Mouse (Mus musculus) limb, embryonic 15.5 days (tissue): ENCODE data around the gene Agbl5. TPM values are rescaled to one million over a fixed set of nuclear protein-coding genes. Genes with fewer than 3 reads are reported as not detected.

ENCODE experiments used
- ATAC-seq: fragments of 200-750 bp; cut with Nextera tagmentation; 2 replicates; pipeline ENCODE4 v1.8.0; 2017; ENCODE audit warnings: low read depth, moderate TSS enrichment; ENCODE audit not compliant: insufficient number of reproducible peaks, low FRiP score, low TSS enrichment
- H3K27ac ChIP-seq: fragments of 300-500 bp; sonication (generic); 2 replicates; pipeline ENCODE4 v1.5.1; 2015; ENCODE audit warnings: moderate library complexity, mild to moderate bottlenecking, inconsistent platforms
- H3K27me3 ChIP-seq: fragments of 300-500 bp; sonication (generic); 2 replicates; pipeline ENCODE4 v1.6.1; 2015; ENCODE audit warnings: inconsistent platforms
- H3K36me3 ChIP-seq: fragments of 300-500 bp; sonication (generic); 2 replicates; pipeline ENCODE4 v1.6.1; 2015; ENCODE audit warnings: inconsistent platforms
- H3K4me1 ChIP-seq: fragments of 300-500 bp; sonication (generic); 2 replicates; pipeline ENCODE4 v1.6.1; 2015; ENCODE audit warnings: inconsistent platforms
- H3K4me2 ChIP-seq: fragments of 300-500 bp; sonication (generic); 2 replicates; pipeline ENCODE4 v1.6.1; 2015; ENCODE audit warnings: mild to moderate bottlenecking, inconsistent platforms
- H3K4me3 ChIP-seq: fragments of 300-500 bp; sonication (generic); 2 replicates; pipeline ENCODE4 v1.5.1; 2015; ENCODE audit warnings: mild to moderate bottlenecking, inconsistent platforms
- H3K9ac ChIP-seq: fragments of 300-500 bp; sonication (generic); 2 replicates; pipeline ENCODE4 v1.6.1; 2015; ENCODE audit warnings: inconsistent platforms
- H3K9me3 ChIP-seq: fragments of 300-500 bp; sonication (generic); 2 replicates; pipeline ENCODE4 v1.6.1; 2016; ENCODE audit warnings: inconsistent platforms
- WGBS: fragments of 180-500 bp; shearing (Covaris S2); methylation state at CpG from one replicate; pipeline ENCODE4 v1.1.7; 2015; 5-methylcytosine and 5-hydroxymethylcytosine counted together
- polyA plus RNA-seq: library from polyadenylated mRNA; unstranded; fragments of >200 nt; fragmentation: Nextera tagmentation; extraction: Ambion mirVana; gene quantifications from 2 replicates; pipeline ENCODE4 v1.2.1, GENCODE M21; 2015

Agbl5 gene
- polyA plus RNA-seq, 1 experiment from 2014 or later, result 21.9 TPM

DNA sequence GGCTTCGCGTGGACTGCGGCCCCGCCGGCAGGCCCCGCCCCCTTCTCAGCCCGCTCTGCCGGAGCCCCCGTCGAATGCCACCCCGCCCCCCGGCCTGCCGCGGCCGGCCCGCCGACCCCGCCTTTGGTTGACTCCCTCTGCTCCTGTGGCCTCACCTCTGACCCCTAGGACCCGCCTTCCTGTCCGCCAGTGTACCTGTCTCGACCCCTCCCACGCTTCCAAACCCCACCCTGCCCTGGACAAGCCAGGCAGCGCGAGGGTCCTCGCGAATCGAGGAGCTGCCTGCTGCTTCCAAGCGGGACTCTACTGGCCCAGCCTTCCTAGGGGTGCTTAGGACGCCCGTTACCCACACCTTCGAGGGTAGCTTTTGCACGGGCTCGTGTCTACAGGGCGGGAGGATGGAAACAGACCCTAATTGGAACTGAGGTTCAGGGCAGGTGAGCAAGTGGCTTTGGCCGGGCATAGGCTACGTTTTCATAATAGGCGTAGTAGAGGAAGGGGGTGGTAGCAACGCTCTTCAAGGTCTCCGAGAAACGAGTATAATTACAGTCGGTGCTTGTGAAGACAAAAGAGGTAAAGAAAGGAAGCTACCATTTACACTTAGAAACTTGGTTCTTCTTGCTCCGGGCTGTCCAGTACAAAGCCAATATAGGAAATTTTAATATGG lies 727 bp downstream of the Agbl5 start:
- ATAC-seq, result peak; percentile 57

DNA sequence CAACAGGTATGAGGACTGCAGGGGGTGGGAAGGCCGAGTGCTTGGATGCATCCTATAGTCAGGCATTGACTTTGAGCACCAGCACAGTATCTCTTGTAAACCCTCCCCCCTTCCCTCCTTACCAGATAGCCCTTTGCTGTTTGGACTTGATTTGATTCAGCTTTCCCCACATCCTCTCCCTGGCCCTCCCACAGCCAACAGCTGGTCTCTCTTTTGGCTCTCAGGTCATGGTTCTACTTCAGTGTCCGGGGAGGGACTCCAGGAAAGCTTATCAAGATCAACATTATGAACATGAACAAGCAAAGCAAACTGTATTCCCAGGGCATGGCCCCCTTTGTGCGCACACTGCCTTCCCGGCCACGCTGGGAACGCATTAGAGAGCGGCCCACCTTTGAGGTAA lies 1.9 kb downstream of the Agbl5 start:
- 78% methylated on average over 7 of the region's 7 CpGs for WGBS
- peaks cover 45% of the 10 kb centered on the region for H3K36me3 ChIP-seq
- 0 out of 2 replicates have a peak overlapping the region, but pooled peaks have one; percentile 28 for H3K9ac ChIP-seq
- no peak for ATAC-seq
- peaks cover 20% of the 10 kb centered on the region for H3K4me1 ChIP-seq
- no peaks in the 10 kb centered on the region for H3K27me3 ChIP-seq
- H3K4me3 ChIP-seq, result peak overlapping the region; percentile 81
- peak overlapping the region; percentile 72 for H3K4me2 ChIP-seq
- H3K9me3 ChIP-seq, result no peaks in the 10 kb centered on the region
- H3K27ac ChIP-seq, result peak overlapping the region; percentile 99

More for the DNA sequence above, 727 bp downstream of the Agbl5 start:
- Histone ChIP-seq H3K4me3 (peak overlapping the region; percentile 81), H3K27ac (peak overlapping the region; percentile 99), H3K9ac (peak overlapping the region; percentile 71), H3K27me3 (no peaks in the 10 kb centered on the region), H3K36me3 (peaks cover 33% of the 10 kb centered on the region), H3K4me2 (peak overlapping the region; percentile 72), H3K4me1 (peaks cover 20% of the 10 kb centered on the region), H3K9me3 (no peaks in the 10 kb centered on the region)
- under 1% methylated on average over 42 of the region's 42 CpGs for WGBS

DNA sequence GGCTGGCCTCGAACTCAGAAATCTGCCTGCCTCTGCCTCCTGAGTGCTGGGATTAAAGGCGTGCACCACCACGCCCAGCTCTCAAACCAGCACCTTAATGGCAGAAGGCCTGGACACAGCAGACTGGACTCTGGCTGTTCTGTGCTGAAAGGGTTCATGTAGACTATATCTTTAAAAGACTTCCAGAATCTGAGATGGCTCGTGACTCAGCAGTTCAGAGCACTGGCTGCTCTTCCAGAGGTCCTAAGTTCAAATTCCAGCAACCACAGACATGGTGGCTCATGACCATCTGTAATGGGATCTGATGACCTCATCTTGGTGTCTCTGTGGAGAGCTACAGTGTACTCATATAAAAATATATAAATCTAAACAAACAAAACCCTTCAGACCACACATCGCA lies 13.4 kb downstream of the Agbl5 start:
- no peak overlapping the region for H3K4me3 ChIP-seq
- H3K4me1 ChIP-seq, result peaks cover 19% of the 10 kb centered on the region
- peaks cover 78% of the 10 kb centered on the region for H3K36me3 ChIP-seq
- no peak overlapping the region for H3K4me2 ChIP-seq
- H3K27ac ChIP-seq, result no peak overlapping the region; the same call in 1 of the 2 replicates
- no peak for ATAC-seq
- H3K9ac ChIP-seq, result no peak overlapping the region
- 92% methylated on average over 5 of the region's 5 CpGs for WGBS
- no peaks in the 10 kb centered on the region for H3K9me3 ChIP-seq
- H3K27me3 ChIP-seq, result no peaks in the 10 kb centered on the region

DNA sequence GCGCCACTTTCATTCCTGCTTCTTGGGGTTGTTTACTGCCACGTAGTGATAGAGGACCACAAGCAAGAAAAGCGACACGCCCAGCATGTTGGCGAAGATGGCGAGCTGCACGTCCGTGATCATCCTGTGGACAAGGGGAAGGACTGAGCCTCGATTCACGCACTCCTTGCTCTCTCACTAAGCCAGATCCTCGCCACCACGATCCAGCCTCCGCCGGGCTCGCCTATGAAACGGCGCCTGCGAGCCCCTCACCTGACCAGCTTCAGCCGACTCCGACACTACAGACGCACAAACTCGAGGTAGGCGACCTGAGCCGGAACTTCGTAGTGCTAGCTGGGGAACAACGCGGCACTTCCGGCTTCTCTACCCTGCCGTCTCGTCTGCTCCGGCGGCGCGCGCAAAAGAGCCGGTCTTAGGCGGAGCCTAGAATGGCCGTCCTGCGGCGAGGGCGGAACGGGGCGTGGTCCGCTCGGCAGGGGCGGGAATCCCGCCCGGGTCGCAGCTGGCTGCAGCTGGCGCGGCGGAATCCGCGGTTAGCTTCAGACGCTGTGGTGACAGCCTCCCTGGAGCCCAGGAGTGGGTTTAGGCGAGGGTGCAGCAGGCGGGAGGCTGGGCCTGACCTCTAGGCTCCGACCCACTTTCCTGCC lies 19.0 kb downstream of the Agbl5 start, which contains the start of gene Ost4:
TSS of gene Ost4 (minus strand) at position 376 of the 647 bp plus-strand sequence.
- Histone ChIP-seq H3K4me2 (peak within 1 kb of the TSS; percentile 78), H3K4me3 (peak within 1 kb of the TSS; percentile 75), H3K4me1 (peaks cover 56% of the 10 kb centered on the region), H3K36me3 (peaks cover 36% of the 10 kb centered on the region), H3K27me3 (no peaks in the 10 kb centered on the region), H3K9ac (peak within 1 kb of the TSS; percentile 73), H3K9me3 (no peaks in the 10 kb centered on the region), H3K27ac (peak within 1 kb of the TSS; percentile 97)
- peak; percentile 92 for ATAC-seq
- WGBS, result under 1% methylated on average over 58 of the region's 58 CpGs

DNA sequence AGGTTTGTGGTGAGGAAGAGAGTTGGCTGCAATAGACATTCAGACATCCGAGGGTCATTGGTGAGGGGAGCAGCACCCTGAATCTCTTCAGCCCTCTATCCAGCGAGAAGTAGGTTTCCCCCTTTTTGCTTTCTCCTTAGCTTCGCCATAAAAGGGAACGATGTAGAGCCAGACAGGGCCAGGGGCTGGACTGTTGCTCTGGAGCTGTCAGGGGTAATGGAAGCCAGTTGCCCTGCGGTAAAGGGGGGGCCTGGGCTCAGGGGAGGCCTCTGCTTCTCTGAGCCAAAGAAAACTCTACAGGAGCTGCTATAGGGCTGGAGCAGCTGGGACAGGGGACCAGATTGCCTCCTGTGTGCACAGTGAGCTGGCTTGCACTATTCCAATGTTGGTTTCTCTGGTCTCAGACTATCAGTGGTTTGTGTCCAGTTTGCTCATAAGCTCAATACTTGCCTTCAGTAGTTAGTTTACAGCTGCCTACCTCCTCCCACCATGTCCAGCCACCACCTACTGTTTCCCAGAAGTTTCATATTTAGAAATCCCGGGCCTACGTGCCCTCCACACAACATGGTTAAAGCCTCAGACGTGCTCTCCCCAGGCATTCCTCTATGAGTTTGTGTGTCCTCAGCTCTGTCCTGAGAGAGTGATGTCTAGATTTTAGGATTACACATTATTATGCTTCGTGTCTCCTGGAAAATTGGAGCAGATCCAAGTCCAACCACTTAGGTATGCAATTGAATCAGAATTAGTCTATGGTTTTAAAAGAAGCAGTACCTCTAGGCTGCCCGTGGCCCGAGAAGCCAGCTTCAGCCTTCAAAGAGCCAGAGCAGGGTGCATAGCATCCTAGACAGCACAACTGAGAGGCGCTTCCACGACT lies 20.2 kb downstream of the Agbl5 start:
- peak; percentile 46 for ATAC-seq

DNA sequence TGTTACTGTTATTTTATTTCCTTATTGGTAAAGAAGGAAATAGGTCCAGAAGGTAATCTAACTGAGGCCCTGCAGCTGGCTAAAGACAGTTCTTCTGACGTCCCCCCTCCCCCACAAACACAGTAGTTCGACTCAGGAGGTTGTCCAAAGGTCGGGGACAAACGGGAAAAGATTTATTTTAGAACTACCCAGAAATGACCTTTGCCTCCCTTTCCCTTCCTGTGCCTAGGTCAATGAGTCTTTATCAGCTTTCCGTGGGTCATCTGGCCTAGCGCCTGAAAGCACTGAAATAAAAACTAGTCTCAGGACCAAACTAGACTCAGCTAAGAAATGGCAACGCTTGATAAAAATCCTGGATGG lies 20.8 kb downstream of the Agbl5 start:
- ATAC-seq, result no peak
- H3K4me3 ChIP-seq, result no peak overlapping the region
- peak overlapping the region; percentile 97 for H3K27ac ChIP-seq
- 23% methylated on average over 7 of the region's 7 CpGs for WGBS
- H3K4me1 ChIP-seq, result peaks cover 67% of the 10 kb centered on the region
- peak overlapping the region; percentile 11; the same call in 1 of the 2 replicates for H3K9ac ChIP-seq
- no peaks in the 10 kb centered on the region for H3K9me3 ChIP-seq
- H3K4me2 ChIP-seq, result peak overlapping the region; percentile 78; the same call in 1 of the 2 replicates
- H3K27me3 ChIP-seq, result no peaks in the 10 kb centered on the region
- H3K36me3 ChIP-seq, result peaks cover 20% of the 10 kb centered on the region

More for the DNA sequence above, 20.2 kb downstream of the Agbl5 start:
- Histone ChIP-seq H3K4me2 (peak overlapping the region; percentile 78), H3K4me1 (peaks cover 64% of the 10 kb centered on the region), H3K36me3 (peaks cover 27% of the 10 kb centered on the region), H3K27ac (peak overlapping the region; percentile 97), H3K9ac (peak overlapping the region; percentile 60), H3K27me3 (no peaks in the 10 kb centered on the region), H3K9me3 (no peaks in the 10 kb centered on the region), H3K4me3 (peak overlapping the region; percentile 75)
- WGBS, result 17% methylated on average over 13 of the region's 13 CpGs

DNA sequence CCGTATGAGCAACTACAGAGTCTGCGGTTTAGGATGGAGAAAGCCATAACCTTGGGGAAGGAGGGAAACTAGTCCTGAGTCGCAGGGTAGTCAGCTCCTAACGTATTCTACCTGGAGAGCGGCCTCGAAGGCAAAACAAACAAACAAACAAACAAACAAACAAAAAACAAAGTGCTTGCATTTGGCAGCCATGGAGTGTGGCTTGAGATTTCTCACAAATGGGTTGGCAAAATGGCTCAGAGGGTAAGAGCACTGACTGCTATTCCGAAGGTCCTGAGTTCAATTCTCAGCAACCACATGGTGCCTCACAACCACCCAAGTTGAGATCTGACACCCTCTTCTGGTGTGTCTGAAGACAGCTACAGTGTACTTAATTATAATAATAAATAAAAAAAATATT lies 21.4 kb downstream of the Agbl5 start:
- no peaks in the 10 kb centered on the region for H3K27me3 ChIP-seq
- peaks cover 15% of the 10 kb centered on the region for H3K36me3 ChIP-seq
- no peak for ATAC-seq
- H3K4me2 ChIP-seq, result no peak overlapping the region
- H3K4me3 ChIP-seq, result no peak overlapping the region
- WGBS, result 78% methylated on average over 7 of the region's 7 CpGs
- H3K27ac ChIP-seq, result peak overlapping the region; percentile 97
- H3K9me3 ChIP-seq, result no peaks in the 10 kb centered on the region
- peaks cover 73% of the 10 kb centered on the region for H3K4me1 ChIP-seq
- H3K9ac ChIP-seq, result no peak overlapping the region

DNA sequence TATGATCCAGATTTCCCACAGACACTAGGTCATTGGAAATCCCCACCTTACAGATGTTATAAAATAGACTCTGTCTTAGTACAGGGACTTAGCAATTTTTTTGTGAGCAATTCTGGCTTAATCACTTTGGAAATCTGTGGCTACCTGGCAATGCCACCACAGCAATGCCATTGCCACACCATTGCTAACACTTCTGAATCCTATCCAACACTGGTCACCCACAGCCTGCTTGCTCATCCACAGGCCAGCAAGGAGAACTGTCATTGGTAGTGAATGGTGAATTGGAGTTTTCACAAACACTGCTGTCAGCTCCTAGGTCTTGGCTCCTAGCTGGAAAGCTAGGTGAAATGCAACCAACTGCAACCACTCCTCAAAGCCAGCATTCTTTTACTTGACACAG lies 22.0 kb downstream of the Agbl5 start:
- Histone ChIP-seq H3K4me3 (no peak overlapping the region), H3K36me3 (peaks cover 8% of the 10 kb centered on the region), H3K4me1 (peaks cover 74% of the 10 kb centered on the region), H3K27ac (peak overlapping the region; percentile 98), H3K9ac (no peak overlapping the region), H3K4me2 (no peak overlapping the region), H3K27me3 (no peaks in the 10 kb centered on the region), H3K9me3 (no peaks in the 10 kb centered on the region)
- ATAC-seq, result no peak

DNA sequence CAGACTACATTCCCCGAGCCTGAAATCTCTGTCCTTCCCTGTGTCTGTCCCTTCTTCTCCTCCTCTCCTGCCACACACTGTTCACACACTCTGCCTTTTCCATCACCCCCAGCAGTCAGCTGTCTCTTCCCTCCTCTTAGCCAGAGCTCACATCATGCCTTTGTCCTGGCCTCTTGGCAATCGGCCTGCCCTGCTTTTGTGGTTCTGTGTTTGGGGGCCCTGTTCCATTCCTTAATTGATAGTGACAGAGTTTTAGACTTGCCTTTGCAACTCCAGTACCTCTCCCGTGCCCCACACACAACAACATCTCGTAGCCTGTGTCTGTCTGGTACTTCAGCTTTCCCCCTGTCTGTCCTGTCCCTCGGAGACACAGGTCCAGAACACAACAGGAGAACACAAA lies 23.7 kb downstream of the Agbl5 start:
- no peak for ATAC-seq
- Histone ChIP-seq H3K4me3 (no peak overlapping the region), H3K4me1 (peaks cover 76% of the 10 kb centered on the region), H3K36me3 (peaks cover 4% of the 10 kb centered on the region), H3K27me3 (no peaks in the 10 kb centered on the region), H3K27ac (peak overlapping the region; percentile 98), H3K4me2 (no peak overlapping the region), H3K9ac (no peak overlapping the region), H3K9me3 (no peaks in the 10 kb centered on the region)
- 38% methylated on average over 5 of the region's 5 CpGs for WGBS

DNA sequence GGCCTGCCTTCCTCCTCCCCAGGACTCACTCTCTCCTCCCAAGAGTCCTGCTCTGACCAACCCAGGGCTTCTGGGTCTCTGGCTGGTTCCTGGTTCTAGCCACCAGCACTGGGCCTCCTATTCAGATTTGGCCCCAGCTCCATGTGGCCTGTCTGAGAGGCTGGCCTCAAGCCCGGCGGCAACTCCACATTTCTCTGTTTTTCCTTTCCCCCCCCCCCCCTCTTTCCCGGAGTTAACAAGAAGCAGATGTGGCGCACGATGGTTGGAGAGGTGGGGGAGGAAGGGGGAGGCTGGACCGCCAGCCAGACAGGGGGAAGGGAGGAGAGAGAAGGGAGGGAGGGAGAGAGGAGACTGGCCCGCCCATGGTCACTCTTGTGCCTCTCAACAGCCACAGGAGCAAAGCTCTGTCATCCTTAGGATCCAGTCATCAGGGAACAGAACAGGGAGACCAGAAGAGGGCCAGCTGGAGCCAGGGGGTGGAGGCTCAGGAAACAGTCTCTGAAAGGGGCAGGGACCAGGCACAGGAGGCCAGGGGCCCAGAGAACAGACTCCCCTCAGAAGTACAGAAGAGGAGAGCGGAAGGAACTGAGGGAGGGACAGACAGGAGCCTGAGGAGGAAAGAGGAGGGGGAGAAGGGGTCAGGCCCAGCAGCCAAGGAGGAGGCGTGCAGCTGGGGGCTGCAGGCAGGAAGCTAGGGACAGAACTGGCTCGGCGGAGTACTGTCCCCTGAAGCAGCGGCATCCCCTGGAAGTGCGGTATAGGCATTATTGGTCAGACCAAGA lies 24.8 kb downstream of the Agbl5 start, which contains the start of gene Emilin1:
TSS of gene Emilin1 (plus strand) at position 343 of the 782 bp plus-strand sequence.
- Histone ChIP-seq H3K9ac (peak within 1 kb of the TSS; percentile 64), H3K27ac (peak within 1 kb of the TSS; percentile 98), H3K36me3 (peaks cover 15% of the 10 kb centered on the region), H3K4me1 (peaks cover 86% of the 10 kb centered on the region), H3K27me3 (no peaks in the 10 kb centered on the region), H3K4me3 (peak within 1 kb of the TSS; percentile 53), H3K4me2 (peak within 1 kb of the TSS; percentile 89), H3K9me3 (no peaks in the 10 kb centered on the region)
- ATAC-seq, result peak; percentile 83
- 11% methylated on average over 12 of the region's 13 CpGs for WGBS

DNA sequence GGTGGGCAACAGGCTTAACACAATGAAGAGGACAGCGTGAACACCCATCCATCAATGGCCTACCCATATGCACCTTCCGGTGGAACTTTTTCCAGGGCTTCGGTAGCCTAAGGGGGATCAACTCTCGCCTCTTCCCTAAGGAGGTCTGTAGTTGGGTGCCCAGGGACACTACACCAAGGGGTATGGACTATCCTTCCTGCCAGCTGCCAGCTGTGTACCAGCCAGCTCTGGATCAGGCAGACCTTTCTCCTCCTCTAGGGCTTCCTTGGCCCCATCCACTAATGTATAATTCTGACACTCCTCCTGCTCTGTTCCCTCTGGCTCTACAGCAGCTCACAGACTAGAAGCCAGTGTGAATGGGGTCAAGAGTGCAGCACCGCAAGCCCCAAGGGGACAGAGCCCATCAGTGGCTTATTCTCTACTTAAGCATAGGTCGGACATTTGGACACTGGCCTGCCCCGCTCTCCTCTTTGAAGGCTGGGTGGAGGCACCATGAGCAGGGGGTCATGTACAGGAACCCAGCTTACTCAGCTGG lies 25.7 kb downstream of the Agbl5 start:
- WGBS, result 23% methylated on average over 7 of the region's 7 CpGs
- Histone ChIP-seq H3K36me3 (peaks cover 24% of the 10 kb centered on the region), H3K4me1 (peaks cover 86% of the 10 kb centered on the region)

More for the DNA sequence above, 25.7 kb downstream of the Agbl5 start:
- H3K27me3 ChIP-seq, result no peaks in the 10 kb centered on the region
- no peak for ATAC-seq
- peak overlapping the region; percentile 64 for H3K9ac ChIP-seq
- H3K4me2 ChIP-seq, result peak overlapping the region; percentile 89
- H3K27ac ChIP-seq, result peak overlapping the region; percentile 98
- H3K4me3 ChIP-seq, result peak overlapping the region; percentile 53
- no peaks in the 10 kb centered on the region for H3K9me3 ChIP-seq
